Mouse (Mus musculus) thymus, postnatal 4 days (tissue): ENCODE measurements at regions not wholly inside any gene's neighbourhood (a gene's known extent, or its start where the extent isn't known, plus 50 kb on each side); places are given as distances from the start of the nearest gene placed in this dataset.

Source experiments
- DNase-seq: peaks from one replicate; pipeline ENCODE4 v3.0.0; 2021

- DNase-seq: no peak
Measured at GRCm38 (mm10) chr13:19523686-19524085, 96.0 kb downstream of the Epdr1 start.

DNA sequence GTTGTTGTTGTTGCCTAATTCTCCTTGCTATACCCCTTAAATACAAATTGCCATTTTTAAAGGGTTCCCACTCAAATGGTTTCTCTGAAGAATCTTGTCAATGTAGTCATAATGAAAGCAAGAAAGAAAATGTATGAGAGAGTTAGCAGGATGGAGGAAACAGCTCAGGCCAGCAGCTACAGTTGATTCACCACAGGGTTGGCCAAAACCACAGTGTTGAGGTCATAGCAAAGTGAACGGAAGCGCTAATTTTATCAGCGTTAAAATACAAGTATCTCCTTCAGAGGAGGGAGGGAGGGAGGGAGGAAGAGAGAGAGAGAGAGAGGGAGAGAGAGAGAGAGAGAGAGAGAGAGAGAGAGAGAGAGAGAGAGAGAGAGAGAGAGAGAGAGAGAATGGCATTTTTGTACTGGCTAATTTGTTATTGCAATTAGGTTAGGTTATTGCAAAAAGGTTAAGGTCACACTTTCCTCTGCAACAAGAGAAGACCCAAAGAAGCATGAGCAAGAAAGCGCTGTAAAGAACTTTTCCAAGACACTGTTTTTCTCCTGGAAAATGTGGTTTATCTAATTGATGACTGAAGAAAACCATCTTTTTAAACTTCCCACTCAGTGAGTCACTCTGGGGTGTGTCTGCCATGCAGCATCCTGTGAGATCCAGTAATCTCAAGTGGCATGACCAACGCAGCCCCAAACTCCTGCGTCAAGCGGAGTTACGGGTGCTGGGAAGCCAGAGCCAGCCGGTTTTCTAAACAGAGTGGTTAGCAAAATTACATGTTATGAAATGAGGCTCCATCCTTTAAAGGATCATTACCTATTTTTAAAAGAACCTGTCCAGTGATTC is 101.6 kb downstream of the Epdr1 start:
- no peak for DNase-seq

GRCm38 (mm10) chr13:19514844-19515555 is 104.7 kb downstream of the Epdr1 start:
- DNase-seq: no peak

DNA sequence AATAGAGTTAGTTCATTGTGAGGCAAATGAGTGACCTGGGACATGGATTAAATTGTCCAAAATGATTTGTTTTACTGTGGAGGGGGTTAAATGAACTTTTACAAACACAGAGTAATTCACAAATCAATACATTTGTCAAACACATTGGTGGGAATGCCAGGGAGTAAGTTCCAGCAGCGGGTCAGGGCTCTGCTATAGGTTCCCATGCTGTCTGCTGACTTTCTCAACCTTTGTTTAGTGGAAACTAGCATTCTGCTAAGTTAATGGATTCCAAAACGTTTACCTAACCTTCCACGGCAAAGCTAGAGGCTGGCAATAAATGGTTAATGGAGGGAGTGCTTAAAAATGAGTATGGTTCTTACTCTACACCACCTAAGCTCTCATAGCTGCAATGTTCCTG is 110.9 kb upstream of the Stard3nl start:
- no peak for DNase-seq

DNA sequence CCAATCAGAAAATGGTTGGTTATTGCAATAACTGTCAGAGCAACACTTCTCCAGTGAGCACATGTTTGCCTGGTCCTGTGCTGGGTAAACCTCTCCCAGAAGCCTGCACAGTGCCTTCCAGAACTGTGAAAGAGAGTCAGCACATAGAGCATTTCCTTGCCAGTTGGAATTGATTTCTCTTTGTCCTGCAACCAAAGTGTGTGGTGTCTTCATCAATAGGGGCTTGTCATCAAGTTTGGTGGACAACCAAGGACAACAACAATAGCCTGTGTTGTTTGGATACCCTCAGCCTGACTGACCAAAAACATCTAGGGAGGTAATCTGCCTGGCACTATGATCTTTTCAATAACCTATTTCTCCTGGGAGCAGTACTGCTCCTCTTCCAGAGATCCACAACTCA is 108.6 kb upstream of the Stard3nl start:
- no peak for DNase-seq

DNA sequence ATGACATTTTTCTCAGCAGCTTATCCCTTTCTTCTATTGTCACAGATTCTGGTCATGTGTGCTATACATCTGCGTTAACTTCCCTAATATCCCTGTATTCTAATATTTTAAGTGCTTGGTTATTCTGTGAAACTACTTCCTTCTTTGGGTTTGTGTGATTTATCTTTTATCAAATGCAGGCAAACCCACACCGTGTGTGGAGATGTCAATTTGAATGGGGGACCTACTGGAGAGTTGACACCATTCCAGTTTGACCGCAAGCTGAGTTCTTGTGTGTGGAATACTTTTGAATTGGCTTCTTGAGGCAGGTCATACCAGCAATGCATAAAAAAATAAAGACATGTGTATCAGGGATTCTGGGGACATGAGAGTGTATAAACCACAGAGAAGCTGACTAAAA is 86.6 kb upstream of the Stard3nl start:
- DNase-seq: no peak

DNA sequence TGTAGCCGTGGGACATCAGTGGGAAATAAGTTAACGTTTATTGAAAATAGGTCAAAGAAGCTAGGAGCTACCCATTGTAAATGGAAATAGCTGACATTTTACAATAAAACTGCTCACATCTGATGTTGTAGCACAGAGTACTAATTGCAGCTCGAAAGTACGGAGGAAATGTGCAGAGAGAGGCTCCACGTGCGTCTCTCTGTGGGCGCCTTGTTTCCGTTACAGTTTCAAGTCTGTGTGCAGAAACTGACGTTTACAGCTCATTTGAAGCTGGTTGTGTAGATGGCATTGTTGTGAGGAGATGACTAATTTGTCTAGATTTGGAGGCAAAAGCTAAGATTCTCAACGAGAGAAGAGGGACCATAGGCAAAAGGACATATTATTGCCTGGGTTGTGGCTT is 78.4 kb upstream of the Stard3nl start:
- DNase-seq: peak; percentile 22

DNA sequence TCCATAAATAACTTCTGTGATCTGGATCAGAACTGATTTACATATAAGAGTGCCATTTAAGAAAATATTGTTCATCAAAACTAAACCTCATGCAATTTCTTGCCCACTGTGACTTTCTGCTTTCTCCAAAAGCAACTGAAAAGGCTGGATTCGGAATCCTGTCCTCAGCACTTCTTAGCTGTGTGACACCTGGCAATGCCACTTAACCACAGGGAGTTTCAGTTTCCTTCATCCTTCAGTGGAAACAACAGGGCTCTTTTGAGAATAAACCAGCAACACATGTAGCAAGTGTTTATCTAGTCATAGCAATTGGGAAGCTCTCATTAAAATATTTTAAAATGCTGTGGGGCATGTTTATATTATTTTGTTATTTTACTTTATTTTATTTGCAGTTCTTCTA is 75.1 kb upstream of the Stard3nl start:
- no peak for DNase-seq

GRCm38 (mm10) chr13:19466722-19467384 is 71.3 kb upstream of the Stard3nl start:
- DNase-seq: no peak

GRCm38 (mm10) chr13:19462966-19463365 is 67.4 kb upstream of the Stard3nl start:
- DNase-seq: peak; percentile 16

- no peak for DNase-seq
Measured at GRCm38 (mm10) chr13:19449387-19449786, 53.8 kb upstream of the Stard3nl start.
